Comparison of ENCODE assay signal across 8 mouse cellular contexts in the genomic region with DNA sequence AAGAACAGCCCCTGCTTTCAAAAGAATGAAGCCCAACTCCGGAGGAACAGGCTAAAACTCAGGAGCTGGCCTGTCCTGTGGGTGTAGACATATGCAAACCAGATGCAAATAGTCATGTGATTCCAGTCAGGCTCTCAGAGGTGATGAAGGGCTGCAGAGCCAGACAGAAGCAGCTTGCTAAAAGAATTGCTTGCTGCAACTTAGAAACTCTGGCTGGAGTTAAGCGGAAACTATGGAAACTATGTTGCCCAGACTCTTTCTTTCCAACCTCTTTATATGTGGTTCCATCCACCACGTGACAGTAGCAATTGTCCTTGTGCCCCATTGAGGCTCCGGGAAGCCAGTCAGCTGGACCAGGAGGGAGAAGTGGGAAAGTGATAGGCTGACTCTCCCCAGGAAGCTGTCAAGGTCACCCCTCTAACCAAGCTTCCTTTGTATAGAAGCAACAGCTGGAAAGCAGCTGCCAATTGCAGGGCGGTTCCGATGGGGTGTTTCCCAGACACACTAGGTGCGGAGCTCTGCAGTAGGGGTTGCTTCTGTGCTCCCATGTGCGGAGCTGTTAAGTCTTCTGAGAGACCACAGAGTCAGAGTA. TPM values are rescaled to one million over a fixed set of nuclear protein-coding genes. Genes with fewer than 3 reads are reported as not detected.
DNase-seq lines count a peak whose midpoint lies in the region; ATAC-seq and TF ChIP-seq lines count a peak whose summit lies in the region.

No protein-coding gene starts in this region.

- no peak overlapping the region for H3K4me2 ChIP-seq in forebrain, embryonic 15.5 days (replicated peaks)
- no peak overlapping the region for H3K4me2 ChIP-seq in midbrain, embryonic 14.5 days (ENCODE audit: low read length)

- H3K27ac ChIP-seq in forebrain, embryonic 10.5 days = peak overlapping the region; percentile 75
- no peak overlapping the region for H3K27ac ChIP-seq in forebrain, embryonic 15.5 days (replicated peaks)
- no peak overlapping the region for H3K27ac ChIP-seq in midbrain, embryonic 14.5 days (replicated peaks; ENCODE audit: low read depth, low read length)
- H3K27ac ChIP-seq in cerebellum, adult 2 months (ENCODE audit: insufficient read depth, low read length) = no peak overlapping the region

- H3K27me3 ChIP-seq in forebrain, embryonic 10.5 days (ENCODE audit: poor library complexity, severe bottlenecking) = peaks cover 19% of the 10 kb centered on the region
- no peaks in the 10 kb centered on the region for H3K27me3 ChIP-seq in forebrain, embryonic 15.5 days
- no peaks in the 10 kb centered on the region for H3K27me3 ChIP-seq in midbrain, embryonic 14.5 days (ENCODE audit: control insufficient read depth, insufficient read depth, low read length)
- no peaks in the 10 kb centered on the region for H3K27me3 ChIP-seq in cerebellum, adult 2 months (ENCODE audit: control insufficient read depth, insufficient read depth, low read length)

- ATAC-seq in forebrain, embryonic 15.5 days (replicated peaks) = no peak
- no peak for ATAC-seq in midbrain, embryonic 14.5 days (ENCODE audit: low FRiP score, low TSS enrichment)

- TF ChIP-seq CTCF in cerebellum, adult 2 months (IDR thresholded peaks at IDR 0.05; ENCODE audit: borderline replicate concordance, insufficient read depth, low read depth, low read length) = no peak

- no peak for TF ChIP-seq POLR2A in cerebellum, adult 2 months (IDR thresholded peaks at IDR 0.05; ENCODE audit: borderline replicate concordance, insufficient read depth, low read length)

- peak overlapping the region; percentile 25 for H3K4me3 ChIP-seq in forebrain, embryonic 10.5 days
- H3K4me3 ChIP-seq in forebrain, embryonic 15.5 days = no peak overlapping the region
- no peak overlapping the region for H3K4me3 ChIP-seq in midbrain, embryonic 14.5 days (replicated peaks; ENCODE audit: low read depth, low read length)
- no peak overlapping the region for H3K4me3 ChIP-seq in cerebellum, adult 2 months (replicated peaks; ENCODE audit: insufficient read depth, low read depth, low read length)

- DNase-seq in forebrain, embryonic 10.5 days (ENCODE audit: extremely low spot score, low spot score) = peak; percentile 39
- peak; percentile 53 for DNase-seq in fibroblast of lung, adult 2 months (ENCODE audit: low read depth)
- DNase-seq in kidney, adult 8-10 months = peak; percentile 31 to 64
- DNase-seq in midbrain, embryonic 14.5 days = peak; percentile 33
- DNase-seq in cerebellum, adult 2 months = no peak
- DNase-seq in thymus, postnatal 4 days = no peak
- no peak for DNase-seq in frontal cortex, postnatal 36 days (ENCODE audit: low spot score in 2 of 2)

- no peaks in the 10 kb centered on the region for H3K9me3 ChIP-seq in forebrain, embryonic 10.5 days
- H3K9me3 ChIP-seq in forebrain, embryonic 15.5 days = no peaks in the 10 kb centered on the region
- no peaks in the 10 kb centered on the region for H3K9me3 ChIP-seq in midbrain, embryonic 14.5 days (ENCODE audit: control insufficient read depth, low read length)

- no peak overlapping the region for H3K9ac ChIP-seq in forebrain, embryonic 15.5 days (replicated peaks)
- no peak overlapping the region for H3K9ac ChIP-seq in midbrain, embryonic 14.5 days (replicated peaks; ENCODE audit: low read length)

- H3K4me1 ChIP-seq in forebrain, embryonic 10.5 days = peaks cover 22% of the 10 kb centered on the region
- H3K4me1 ChIP-seq in forebrain, embryonic 15.5 days = no peaks in the 10 kb centered on the region
- H3K4me1 ChIP-seq in midbrain, embryonic 14.5 days (ENCODE audit: control insufficient read depth, insufficient read depth, low read length) = peaks cover 7% of the 10 kb centered on the region
- no peaks in the 10 kb centered on the region for H3K4me1 ChIP-seq in cerebellum, adult 2 months (ENCODE audit: control insufficient read depth, insufficient read depth, low read length)

- 10% methylated on average over 8 of the region's 8 CpGs for WGBS in forebrain, embryonic 10.5 days
- 15% methylated on average over 8 of the region's 8 CpGs for WGBS in forebrain, embryonic 15.5 days
- 5% methylated on average over 8 of the region's 8 CpGs for WGBS in midbrain, embryonic 14.5 days
- WGBS in cerebellum, adult 2 months = 28% methylated on average over 8 of the region's 8 CpGs

- H3K36me3 ChIP-seq in forebrain, embryonic 10.5 days (replicated peaks) = no peaks in the 10 kb centered on the region
- no peaks in the 10 kb centered on the region for H3K36me3 ChIP-seq in forebrain, embryonic 15.5 days
- H3K36me3 ChIP-seq in midbrain, embryonic 14.5 days (ENCODE audit: control insufficient read depth, insufficient read depth, low read length) = no peaks in the 10 kb centered on the region

RNA-seq across cellular contexts. Expression of a gene that starts 8.0 kb away (rescaled TPM):
- 15.0 and 16.5 TPM in 2 replicates for polyA plus RNA-seq in forebrain, embryonic 10.5 days (2016; fragmentation: Nextera tagmentation; extraction: Ambion mirVana)
- 17.3 and 18.8 TPM in 2 replicates for polyA plus RNA-seq in forebrain, embryonic 15.5 days (2015; fragmentation: Nextera tagmentation; extraction: Ambion mirVana)
- polyA plus RNA-seq in midbrain, embryonic 14.5 days (2014; fragmentation: Nextera tagmentation; extraction: Ambion mirVana) = 32.9 TPM in 2 replicates
- 29.2 and 32.4 TPM in 2 replicates for polyA plus RNA-seq in cerebellum, adult 2 months (2012; rRNA removed)

RNA-seq across cellular contexts. Expression of a gene that starts 39.3 kb away (rescaled TPM):
- polyA plus RNA-seq in forebrain, embryonic 10.5 days (2016; fragmentation: Nextera tagmentation; extraction: Ambion mirVana) = not detected in 2 replicates
- not detected in 2 replicates for polyA plus RNA-seq in forebrain, embryonic 15.5 days (2015; fragmentation: Nextera tagmentation; extraction: Ambion mirVana)
- polyA plus RNA-seq in midbrain, embryonic 14.5 days (2014; fragmentation: Nextera tagmentation; extraction: Ambion mirVana) = not detected in 2 replicates
- 0.14 and 0.29 TPM in 2 replicates for polyA plus RNA-seq in cerebellum, adult 2 months (2012; rRNA removed)

Comparison
In these comparisons a context has a peak if more than half of its experiments do, and no peak if none do; other contexts are left out.
1. DNase-seq: peak in forebrain, embryonic 10.5 days (single experiment), fibroblast of lung, adult 2 months (single experiment), kidney, adult 8-10 months (2 of 2) and midbrain, embryonic 14.5 days (single experiment); none in cerebellum, adult 2 months (0 of 2), thymus, postnatal 4 days (single experiment) and frontal cortex, postnatal 36 days (0 of 2).